Mouse (Mus musculus) frontal cortex, adult (tissue): ENCODE measurements around the gene Rhot2.

Experiments used
- ATAC-seq: cut with Nextera tagmentation; 2 replicates; pipeline ENCODE4 v1.9.2; 2017; ENCODE audit warnings: mild to moderate bottlenecking, moderate library complexity, mixed read lengths; ENCODE audit not compliant: low TSS enrichment

Rhot2 gene

DNA sequence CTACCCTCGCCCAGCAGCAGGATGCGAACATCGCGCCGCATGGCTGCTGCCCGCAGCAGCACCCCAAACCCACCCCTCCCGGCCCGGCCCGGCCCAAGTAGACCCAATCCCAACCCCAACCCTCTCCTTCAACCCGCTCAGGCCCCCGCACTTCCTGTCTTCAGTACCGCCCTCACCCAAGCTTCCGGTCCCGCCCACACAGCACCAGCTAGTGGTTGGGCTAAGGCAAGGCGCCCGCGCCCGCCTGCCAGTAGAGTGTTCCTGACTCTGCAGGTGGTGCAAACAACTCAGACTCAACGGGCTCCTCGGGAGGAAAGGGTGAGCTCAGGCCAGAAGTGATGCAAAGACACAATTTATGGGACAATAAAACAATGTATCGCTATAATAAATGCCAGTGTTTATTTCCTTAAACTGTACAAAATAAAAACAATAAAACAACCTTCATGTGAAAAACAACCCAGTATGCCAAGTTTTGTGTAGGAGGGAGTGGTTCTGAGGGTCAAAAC, at the start of gene Rhot2:
Gene Rhot2 (minus strand): TSS at position 456 of the 506 bp plus-strand sequence.
- peak; percentile 95 for ATAC-seq

DNA sequence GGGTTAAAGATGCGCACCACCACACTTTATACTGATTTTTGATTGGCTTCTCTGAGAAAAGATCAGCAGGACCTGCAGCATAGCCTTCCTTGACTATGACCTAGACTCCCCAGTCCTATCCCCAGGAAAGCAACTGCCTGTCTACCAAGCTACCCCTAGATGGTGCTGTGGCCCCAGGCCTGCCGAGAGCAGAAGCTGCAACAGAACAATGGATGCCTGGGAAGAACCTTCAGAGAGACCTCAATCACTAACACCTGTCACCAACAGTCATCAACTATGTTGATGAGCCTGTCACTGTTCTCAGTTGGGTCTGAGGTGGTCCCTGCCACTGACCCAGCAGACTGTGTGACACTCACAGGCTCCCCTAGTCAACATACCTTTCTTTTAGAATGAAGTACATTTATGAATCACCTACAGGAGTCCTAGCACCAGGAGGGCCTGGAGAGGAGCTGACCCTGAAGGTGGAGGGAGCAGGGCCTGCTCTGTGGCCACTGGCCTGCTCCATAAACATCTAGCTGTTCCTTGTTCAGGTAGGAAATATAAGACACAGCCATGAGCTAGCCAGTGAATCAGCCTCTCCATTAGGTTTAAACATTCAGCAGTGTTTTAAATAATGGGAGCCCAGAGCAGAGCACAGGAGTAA, 49.4 kb upstream of the Rhot2 start:
- peak; percentile 89 for ATAC-seq

DNA sequence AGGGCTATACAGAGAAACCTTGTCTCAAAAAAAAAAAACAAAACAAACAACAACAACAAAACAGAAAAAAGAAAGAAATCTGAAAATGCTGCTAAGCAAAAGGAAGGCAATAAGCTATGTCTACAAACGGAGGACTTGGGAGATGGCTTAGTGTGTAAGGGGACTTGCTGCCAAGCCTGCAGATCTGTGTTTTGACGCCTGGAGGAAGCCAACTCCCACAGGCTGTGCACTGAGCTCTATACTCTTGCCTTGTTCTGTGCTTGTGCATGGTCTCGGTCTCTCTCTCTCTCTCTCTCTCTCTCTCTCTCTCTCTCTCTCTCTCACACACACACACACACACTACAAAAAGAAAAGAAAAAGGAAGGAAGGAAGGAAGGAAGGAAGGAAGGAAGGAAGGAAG, 44.2 kb upstream of the Rhot2 start:
- ATAC-seq, result peak; percentile 90; the same call in 1 of the 2 replicates

DNA sequence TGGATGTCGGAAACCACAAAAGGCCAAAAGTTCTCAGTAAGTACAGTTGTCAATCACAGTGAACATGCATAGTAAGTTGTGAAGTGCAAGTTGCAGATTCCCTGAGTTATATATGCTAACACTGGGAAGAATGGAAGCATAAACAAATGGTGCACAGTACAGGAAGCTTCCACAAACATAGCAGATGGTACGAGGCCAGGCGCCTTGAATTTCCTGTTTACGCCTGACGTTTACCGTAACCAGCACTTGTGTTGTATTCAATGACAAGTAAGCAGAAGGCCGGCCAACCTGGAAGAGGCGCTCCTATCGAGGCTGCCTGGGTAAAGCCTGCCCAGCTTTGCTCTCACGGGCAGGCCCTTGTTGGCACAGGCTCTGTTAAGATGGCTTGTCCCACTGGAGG, 42.8 kb upstream of the Rhot2 start:
- ATAC-seq, result no peak

GRCm38 (mm10) chr17:25886806-25887205, 42.2 kb upstream of the Rhot2 start:
- no peak for ATAC-seq

GRCm38 (mm10) chr17:25885636-25886035, 41.0 kb upstream of the Rhot2 start:
- peak; percentile 43; the same call in 1 of the 2 replicates for ATAC-seq

GRCm38 (mm10) chr17:25883824-25884223, 39.2 kb upstream of the Rhot2 start:
- no peak for ATAC-seq

- no peak for ATAC-seq
Observed at GRCm38 (mm10) chr17:25883268-25883667, 38.6 kb upstream of the Rhot2 start.

- no peak for ATAC-seq
Observed at GRCm38 (mm10) chr17:25882306-25882705, 37.7 kb upstream of the Rhot2 start.

- no peak for ATAC-seq
Observed at GRCm38 (mm10) chr17:25881691-25882090, 37.0 kb upstream of the Rhot2 start.

GRCm38 (mm10) chr17:25880913-25881641, 36.4 kb upstream of the Rhot2 start:
- no peak for ATAC-seq

- ATAC-seq, result no peak
Observed at GRCm38 (mm10) chr17:25880196-25880910, 35.7 kb upstream of the Rhot2 start, which contains the start of gene Wfikkn1. Wfikkn1 (minus strand) TSS chr17:25880858.

GRCm38 (mm10) chr17:25879750-25880149, 35.1 kb upstream of the Rhot2 start:
- ATAC-seq, result no peak

DNA sequence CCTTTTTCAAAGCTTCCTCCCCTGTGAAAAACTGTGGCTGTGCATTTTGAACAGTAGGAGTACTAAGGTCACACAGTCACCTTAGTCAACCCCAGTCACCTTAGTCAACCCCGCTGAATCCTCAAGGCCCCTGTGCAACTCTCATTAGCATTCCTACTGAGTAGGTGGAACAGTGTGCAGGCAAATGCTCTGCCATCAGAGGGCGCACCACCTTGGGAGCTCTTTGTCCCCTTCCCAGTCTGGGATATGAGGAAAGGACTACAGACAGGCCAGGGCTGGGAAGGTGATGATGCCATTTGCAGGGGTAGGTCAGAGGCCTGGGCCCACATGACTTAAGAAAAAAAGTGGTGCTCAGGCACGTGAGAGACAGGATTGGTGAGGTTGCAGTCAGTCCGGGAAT, 34.6 kb upstream of the Rhot2 start:
- ATAC-seq, result no peak

DNA sequence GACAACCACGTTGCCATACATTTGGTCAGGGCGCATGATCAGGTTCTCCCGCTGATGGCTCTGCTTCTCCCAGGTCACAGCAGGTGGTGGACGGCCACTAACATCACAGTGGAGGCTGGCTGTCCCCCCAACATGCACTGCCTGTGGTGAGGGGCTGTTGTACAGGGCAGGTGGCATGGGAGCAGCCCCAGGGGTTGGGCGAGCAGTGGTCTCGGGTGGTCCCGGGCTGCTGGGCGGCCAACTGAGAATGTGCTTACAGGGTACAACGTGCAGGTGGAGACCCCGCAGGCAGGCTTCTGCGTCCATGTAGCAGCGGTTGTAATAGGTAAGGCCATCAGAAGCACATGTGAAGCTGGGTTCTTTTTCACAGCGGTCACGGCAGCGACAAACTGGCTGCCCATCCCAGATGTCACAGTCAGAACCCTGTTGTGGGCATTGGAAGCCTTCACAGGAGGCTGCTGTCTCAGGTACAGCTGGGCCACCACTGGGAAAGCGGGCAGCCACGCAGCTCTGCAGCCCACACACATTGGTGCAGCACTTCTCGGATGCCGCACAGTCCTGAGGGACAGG, 34.0 kb upstream of the Rhot2 start:
- ATAC-seq, result no peak

GRCm38 (mm10) chr17:25877741-25878610, 33.3 kb upstream of the Rhot2 start:
- ATAC-seq, result no peak

GRCm38 (mm10) chr17:25877025-25877424, 32.4 kb upstream of the Rhot2 start:
- ATAC-seq, result no peak

DNA sequence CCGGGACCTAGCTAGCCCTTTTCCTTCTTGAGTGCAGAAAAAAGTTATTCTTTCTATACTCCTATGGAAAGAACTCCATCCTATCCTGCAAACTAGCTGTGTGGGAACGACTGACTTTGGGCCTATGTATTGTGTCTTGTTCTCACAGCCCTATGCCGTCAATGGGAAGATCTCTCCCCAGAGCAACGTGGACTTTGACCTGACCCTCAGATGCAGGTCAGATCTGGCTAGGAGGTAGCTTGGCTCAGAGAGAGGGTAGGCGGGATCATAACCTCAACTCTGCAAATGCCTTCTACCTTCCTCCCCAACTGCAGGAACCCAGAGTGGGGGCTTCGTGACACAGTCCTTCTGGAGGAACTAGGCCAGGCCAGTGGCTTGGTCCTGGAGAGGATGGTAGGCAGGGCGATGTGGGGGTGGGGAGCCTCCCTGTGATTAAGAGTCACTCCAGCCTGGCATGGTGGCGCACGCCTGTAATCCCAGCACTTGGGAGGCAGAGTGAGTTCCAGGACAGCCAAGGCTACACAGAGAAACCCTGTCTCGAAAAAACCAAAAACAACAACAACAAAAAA, 31.8 kb upstream of the Rhot2 start:
- ATAC-seq, result no peak

- ATAC-seq, result peak; percentile 84
Observed at GRCm38 (mm10) chr17:25875171-25876136, 30.8 kb upstream of the Rhot2 start.
